Comparison of ENCODE assay signal across 23 mouse cellular contexts in genomic region chr6:100126326-100126725, GRCm38 (mm10).
DNase-seq lines count a peak whose midpoint lies in the region; ATAC-seq and TF ChIP-seq lines count a peak whose summit lies in the region.
"Had no signal": no experiment of that assay in that cellular context is flagged by ENCODE, and none has a peak within 500 bp of the region (broad histone marks: within the 10 kb centered on the region; RNA-seq: fewer than 3 reads in every experiment).

No protein-coding gene starts in this region.

- DNase-seq in adrenal gland, adult (ENCODE audit: inconsistent age in 2 of 2, low spot score in 1 of 2) = peak; percentile 31 to 79
- no peak for DNase-seq in adrenal gland, postnatal 4 days (ENCODE audit: low spot score in 2 of 2)
- no peak for DNase-seq in stomach, postnatal 0 days (ENCODE audit: low spot score)
- DNase-seq in gastrocnemius, postnatal 14 days = no peak
- DNase-seq in thymus, adult 2 months = no peak
- DNase-seq: embryo, embryonic 11 days; gastrocnemius, postnatal 36 days; kidney, adult 11 months; lung, adult 2 months; lung, postnatal 14 days; thymus, postnatal 4 days had no signal

- no peak overlapping the region for H3K9ac ChIP-seq in intestine, embryonic 16.5 days (ENCODE audit: low read depth, low read length)
- no peak overlapping the region for H3K9ac ChIP-seq in intestine, embryonic 15.5 days
- H3K9ac ChIP-seq in stomach, embryonic 15.5 days = no peak overlapping the region
- H3K9ac ChIP-seq in stomach, postnatal 0 days (ENCODE audit: low read length) = no peak overlapping the region
- H3K9ac ChIP-seq: embryonic facial prominence, embryonic 13.5 days; forebrain, embryonic 12.5 days; liver, embryonic 12.5 days had no signal

- H3K4me3 ChIP-seq in intestine, embryonic 16.5 days (ENCODE audit: low read length) = no peak overlapping the region
- H3K4me3 ChIP-seq in intestine, embryonic 15.5 days (replicated peaks) = no peak overlapping the region
- no peak overlapping the region for H3K4me3 ChIP-seq in stomach, embryonic 15.5 days (replicated peaks)
- no peak overlapping the region for H3K4me3 ChIP-seq in stomach, postnatal 0 days (ENCODE audit: low read depth, low read length)
- H3K4me3 ChIP-seq in thymus, adult 2 months (ENCODE audit: control insufficient read depth, insufficient read depth, low read length) = no peak overlapping the region
- H3K4me3 ChIP-seq: embryonic facial prominence, embryonic 13.5 days; erythroblast, embryonic 14.5 days; forebrain, embryonic 12.5 days; limb, embryonic 10.5 days; liver, embryonic 12.5 days had no signal

- H3K4me2 ChIP-seq in intestine, embryonic 16.5 days (ENCODE audit: low read depth, low read length) = no peak overlapping the region
- no peak overlapping the region for H3K4me2 ChIP-seq in intestine, embryonic 15.5 days (replicated peaks)
- H3K4me2 ChIP-seq in stomach, embryonic 15.5 days = no peak overlapping the region
- no peak overlapping the region for H3K4me2 ChIP-seq in stomach, postnatal 0 days (replicated peaks; ENCODE audit: low read depth)
- H3K4me2 ChIP-seq: embryonic facial prominence, embryonic 13.5 days; forebrain, embryonic 12.5 days; heart, embryonic 11.5 days; liver, embryonic 12.5 days; midbrain, embryonic 11.5 days had no signal

- TF ChIP-seq CTCF in stomach, postnatal 0 days (IDR thresholded peaks at IDR 0.05; ENCODE audit: low read depth) = no peak
- no peak for TF ChIP-seq CTCF in thymus, adult 2 months (IDR thresholded peaks at IDR 0.05; ENCODE audit: borderline replicate concordance, control insufficient read depth, extremely low read depth, insufficient read depth, low read length, poor library complexity)

- no peaks in the 10 kb centered on the region for H3K27me3 ChIP-seq in intestine, embryonic 16.5 days (replicated peaks; ENCODE audit: control insufficient read depth, insufficient read depth, low read length)
- H3K27me3 ChIP-seq in intestine, embryonic 15.5 days (replicated peaks) = no peaks in the 10 kb centered on the region
- no peaks in the 10 kb centered on the region for H3K27me3 ChIP-seq in stomach, embryonic 15.5 days (replicated peaks)
- no peaks in the 10 kb centered on the region for H3K27me3 ChIP-seq in stomach, postnatal 0 days (ENCODE audit: control insufficient read depth, insufficient read depth, low read length)
- H3K27me3 ChIP-seq in thymus, adult 2 months (ENCODE audit: control insufficient read depth, insufficient read depth, low read length) = no peaks in the 10 kb centered on the region; the same call in 1 of the 2 replicates

- 77% methylated on average over 3 of the region's 3 CpGs for WGBS in intestine, embryonic 16.5 days
- 77% methylated on average over 3 of the region's 3 CpGs for WGBS in intestine, embryonic 15.5 days
- WGBS in stomach, embryonic 15.5 days = 63% methylated on average over 3 of the region's 3 CpGs
- WGBS in stomach, postnatal 0 days = 75% methylated on average over 3 of the region's 3 CpGs
- WGBS in thymus, adult 2 months = 96% methylated on average over 3 of the region's 3 CpGs

- 0 out of 2 replicates have a peak, but pooled peaks have one; percentile 8 for ATAC-seq in intestine, embryonic 16.5 days
- no peak for ATAC-seq in intestine, embryonic 15.5 days
- ATAC-seq in stomach, embryonic 15.5 days (ENCODE audit: insufficient read depth, low FRiP score, low read depth) = no peak
- no peak for ATAC-seq in stomach, postnatal 0 days (ENCODE audit: low FRiP score, low TSS enrichment)
- ATAC-seq: hindbrain, embryonic 16.5 days; liver, embryonic 12.5 days had no signal

- no peak overlapping the region for H3K27ac ChIP-seq in intestine, embryonic 16.5 days (ENCODE audit: low read length)
- H3K27ac ChIP-seq in intestine, embryonic 15.5 days = no peak overlapping the region
- H3K27ac ChIP-seq in stomach, embryonic 15.5 days = peak overlapping the region; percentile 57; the same call in 1 of the 2 replicates
- no peak overlapping the region for H3K27ac ChIP-seq in stomach, postnatal 0 days (replicated peaks)
- no peak overlapping the region for H3K27ac ChIP-seq in thymus, adult 2 months (ENCODE audit: control insufficient read depth, insufficient read depth, low read length)
- H3K27ac ChIP-seq: embryonic facial prominence, embryonic 13.5 days; forebrain, embryonic 12.5 days; kidney, postnatal 0 days; limb, embryonic 10.5 days; liver, embryonic 12.5 days had no signal

- H3K4me1 ChIP-seq in intestine, embryonic 16.5 days (ENCODE audit: control insufficient read depth, insufficient read depth, low read length) = peaks cover 12% of the 10 kb centered on the region
- H3K4me1 ChIP-seq in intestine, embryonic 15.5 days (replicated peaks) = peaks cover 11% of the 10 kb centered on the region
- H3K4me1 ChIP-seq in stomach, embryonic 15.5 days = peaks cover 18% of the 10 kb centered on the region
- 0 out of 2 replicates have a peak, but pooled peaks cover 2% of the 10 kb centered on the region for H3K4me1 ChIP-seq in stomach, postnatal 0 days (replicated peaks; ENCODE audit: control insufficient read depth, insufficient read depth)
- no peaks in the 10 kb centered on the region for H3K4me1 ChIP-seq in thymus, adult 2 months (replicated peaks; ENCODE audit: control insufficient read depth, insufficient read depth, low read length)
- H3K4me1 ChIP-seq: liver, embryonic 12.5 days had no signal

- no peak for TF ChIP-seq EP300 in stomach, postnatal 0 days (optimal IDR thresholded peaks at IDR 0.05)

- no peak for TF ChIP-seq POLR2A in thymus, adult 2 months (IDR thresholded peaks at IDR 0.05; ENCODE audit: control insufficient read depth, extremely low read depth, insufficient read depth, low read length, poor library complexity)

- H3K9me3 ChIP-seq in intestine, embryonic 16.5 days (ENCODE audit: control insufficient read depth, low read length) = no peaks in the 10 kb centered on the region
- H3K9me3 ChIP-seq in intestine, embryonic 15.5 days = no peaks in the 10 kb centered on the region
- no peaks in the 10 kb centered on the region for H3K9me3 ChIP-seq in stomach, embryonic 15.5 days
- no peaks in the 10 kb centered on the region for H3K9me3 ChIP-seq in stomach, postnatal 0 days (ENCODE audit: control insufficient read depth, low read length)
- H3K9me3 ChIP-seq: embryonic facial prominence, embryonic 13.5 days; forebrain, embryonic 12.5 days; limb, embryonic 10.5 days; liver, embryonic 12.5 days had no signal

- no peaks in the 10 kb centered on the region for H3K36me3 ChIP-seq in intestine, embryonic 16.5 days (ENCODE audit: control insufficient read depth, insufficient read depth, low read length)
- no peaks in the 10 kb centered on the region for H3K36me3 ChIP-seq in intestine, embryonic 15.5 days
- H3K36me3 ChIP-seq in stomach, embryonic 15.5 days = no peaks in the 10 kb centered on the region
- no peaks in the 10 kb centered on the region for H3K36me3 ChIP-seq in stomach, postnatal 0 days (ENCODE audit: control insufficient read depth, insufficient read depth, low read length)
- H3K36me3 ChIP-seq in thymus, adult 2 months (ENCODE audit: control insufficient read depth, insufficient read depth, low read length) = no peaks in the 10 kb centered on the region
- H3K36me3 ChIP-seq: embryonic facial prominence, embryonic 13.5 days; forebrain, embryonic 12.5 days; limb, embryonic 10.5 days; liver, embryonic 12.5 days had no signal

- intact Hi-C loops in gastrocnemius, postnatal 14 days (cut with DNase I; ENCODE audit: low total_unique reads) = no loop called here

Comparison
In these comparisons a context has a peak if more than half of its experiments do, and no peak if none do; other contexts are left out.
1. DNase-seq: peak in adrenal gland, adult (2 of 2); none in adrenal gland, postnatal 4 days (0 of 2), stomach, postnatal 0 days (single experiment), gastrocnemius, postnatal 14 days (single experiment) and thymus, adult 2 months (single experiment).